35 mouse cellular contexts compared by ENCODE assay signal in the genomic region with DNA sequence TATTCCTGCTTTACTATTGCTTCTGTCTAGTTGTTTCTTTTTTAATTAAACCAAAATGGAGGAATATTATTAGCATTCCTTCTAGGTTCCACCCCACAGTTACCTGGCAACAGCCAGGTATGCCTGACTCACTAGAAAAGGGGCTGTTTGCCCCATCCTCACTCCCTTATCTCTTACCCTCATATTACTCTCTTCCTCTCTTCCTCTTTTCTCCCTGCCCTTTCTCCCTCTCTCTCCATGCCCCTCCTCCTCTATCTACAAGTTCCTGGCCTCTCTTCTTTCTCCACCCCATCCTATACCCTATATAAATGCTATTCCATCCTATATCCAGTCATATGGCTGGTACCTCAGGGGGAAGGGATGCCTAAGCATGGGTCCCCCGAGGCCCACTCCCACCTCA.
"Had no signal": no experiment of that assay in that cellular context is flagged by ENCODE, and none has a peak within 500 bp of the region (broad histone marks: within the 10 kb centered on the region; RNA-seq: fewer than 3 reads in every experiment).

No protein-coding gene starts in this region.

- H3K4me3 ChIP-seq: heart, embryonic 12.5 days; heart, embryonic 13.5 days; heart, embryonic 15.5 days; hindbrain, embryonic 10.5 days; hindbrain, embryonic 12.5 days; hindbrain, embryonic 13.5 days; hindbrain, embryonic 15.5 days; intestine, embryonic 15.5 days; kidney, embryonic 15.5 days; layer of hippocampus, adult 2 months; left cerebral cortex, adult 2 months had no signal

- ATAC-seq: hindbrain, embryonic 16.5 days; hindbrain, postnatal 0 days; inflammation-experienced regulatory T-cells, adult 6 months; intestine, embryonic 15.5 days; intestine, embryonic 16.5 days; intestine, postnatal 0 days had no signal

- H3K27ac ChIP-seq: heart, embryonic 13.5 days; heart, embryonic 15.5 days; hindbrain, embryonic 10.5 days; hindbrain, embryonic 12.5 days; hindbrain, embryonic 13.5 days; hindbrain, embryonic 14.5 days; hindbrain, embryonic 15.5 days; hindbrain, postnatal 0 days; intestine, embryonic 15.5 days; kidney, embryonic 15.5 days; kidney, postnatal 0 days; layer of hippocampus, adult 2 months; left cerebral cortex, adult 2 months had no signal

- H3K27me3 ChIP-seq: heart, embryonic 12.5 days; heart, embryonic 13.5 days; heart, embryonic 15.5 days; hindbrain, embryonic 12.5 days; hindbrain, embryonic 13.5 days; hindbrain, embryonic 15.5 days; intestine, embryonic 15.5 days; kidney, embryonic 15.5 days had no signal

- DNase-seq: heart, postnatal 10 days; heart, postnatal 14 days; heart, postnatal 36 days; heart, postnatal 4 days; kidney, adult 11 months; kidney, adult 18-20 months; kidney, adult 2 months; kidney, adult 8-10 months; kidney, adult 9 months; kidney, postnatal 10 days; kidney, postnatal 14 days; kidney, postnatal 25 days; kidney, postnatal 36 days; kidney, postnatal 4 days; layer of hippocampus, adult 9-11 months; layer of hippocampus, postnatal 36 days had no signal

- H3K9ac ChIP-seq: heart, embryonic 12.5 days; heart, embryonic 13.5 days; heart, embryonic 15.5 days; hindbrain, embryonic 12.5 days; hindbrain, embryonic 13.5 days; hindbrain, embryonic 14.5 days; hindbrain, embryonic 15.5 days; intestine, embryonic 15.5 days; kidney, embryonic 15.5 days had no signal

- H3K4me1 ChIP-seq: hindbrain, embryonic 10.5 days; hindbrain, embryonic 12.5 days; hindbrain, embryonic 13.5 days; hindbrain, embryonic 15.5 days; intestine, embryonic 15.5 days; kidney, embryonic 15.5 days had no signal

- H3K4me2 ChIP-seq: heart, embryonic 11.5 days; heart, embryonic 12.5 days; heart, embryonic 13.5 days; heart, embryonic 15.5 days; hindbrain, embryonic 12.5 days; hindbrain, embryonic 13.5 days; hindbrain, embryonic 14.5 days; hindbrain, embryonic 15.5 days; intestine, embryonic 15.5 days; kidney, embryonic 15.5 days had no signal

- H3K36me3 ChIP-seq: intestine, embryonic 15.5 days had no signal

- H3K9me3 ChIP-seq: heart, embryonic 15.5 days; intestine, embryonic 15.5 days had no signal
